Mouse (Mus musculus): ENCODE results near the gene Ccl11.

DNA sequence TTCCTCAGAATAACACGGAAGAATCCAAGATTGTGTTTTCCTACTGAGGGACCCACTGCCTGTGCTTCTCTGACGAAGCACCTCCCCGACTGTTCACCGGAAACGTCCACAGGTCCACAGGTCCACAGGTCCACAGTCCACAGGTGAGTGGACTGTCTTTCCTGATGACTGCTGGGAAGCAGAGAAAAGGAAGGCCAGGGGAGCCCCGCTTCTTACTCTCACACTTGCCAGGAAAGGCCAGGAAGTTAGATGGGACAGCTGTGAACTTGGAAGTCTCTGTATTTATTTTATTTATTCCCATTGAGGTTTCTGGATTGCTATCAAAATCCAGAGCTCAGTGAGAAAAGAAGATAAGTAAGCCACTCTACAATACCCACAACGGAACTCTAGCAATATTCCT lies 3.8 kb upstream of the Ccl11 start:
- TF ChIP-seq CTCF (IDR thresholded peaks at IDR 0.05; ENCODE audit: extremely low read depth, insufficient read depth, insufficient read length, insufficient replicate concordance) (no peak), POLR2A (IDR thresholded peaks at IDR 0.05; ENCODE audit: low read depth, low read length) (no peak)
